Mouse (Mus musculus) duodenum, adult 2 months (tissue): ENCODE results near the gene Magea8. TPM values are rescaled to one million over a fixed set of nuclear protein-coding genes. Genes with fewer than 3 reads are reported as not detected.

Experiments used
- polyA plus RNA-seq: library from polyadenylated mRNA; depleted of rRNA; stranded (reverse); fragments of >200 nt; gene quantifications from 2 replicates; pipeline ENCODE4 v1.2.3, GENCODE M21; 2012; ENCODE audit warnings: low replicate concordance; rRNA removed

Gene Magea8
- polyA plus RNA-seq = not detected in 2 replicates

GRCm38 (mm10) chrX:154995750-154996149, at the start of gene Magea8:
Gene Magea8 (minus strand): TSS chrX:154995850.

DNA sequence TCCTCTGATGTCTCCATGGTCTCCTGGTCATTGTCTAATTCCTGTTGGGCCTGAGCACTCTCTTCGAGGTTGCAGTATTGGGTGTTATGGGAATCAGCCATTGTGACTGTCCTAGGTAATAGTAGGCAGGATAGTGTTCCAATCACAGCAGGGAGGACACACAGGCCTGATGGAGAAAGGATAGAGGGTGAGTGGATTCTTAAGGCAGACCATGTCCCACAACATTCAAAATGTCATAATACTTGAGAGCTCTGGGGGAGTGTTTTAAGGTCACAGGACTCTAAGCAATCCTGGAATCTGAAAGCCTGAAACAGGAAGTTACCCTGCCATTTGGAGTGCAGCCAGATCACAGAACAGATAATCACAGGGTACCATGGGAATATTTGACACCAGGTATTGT, 46.2 kb downstream of the Magea8 start, which contains the start of gene Magea3:
Magea3 (minus strand) TSS at position 101 of the 400 bp plus-strand sequence.

DNA sequence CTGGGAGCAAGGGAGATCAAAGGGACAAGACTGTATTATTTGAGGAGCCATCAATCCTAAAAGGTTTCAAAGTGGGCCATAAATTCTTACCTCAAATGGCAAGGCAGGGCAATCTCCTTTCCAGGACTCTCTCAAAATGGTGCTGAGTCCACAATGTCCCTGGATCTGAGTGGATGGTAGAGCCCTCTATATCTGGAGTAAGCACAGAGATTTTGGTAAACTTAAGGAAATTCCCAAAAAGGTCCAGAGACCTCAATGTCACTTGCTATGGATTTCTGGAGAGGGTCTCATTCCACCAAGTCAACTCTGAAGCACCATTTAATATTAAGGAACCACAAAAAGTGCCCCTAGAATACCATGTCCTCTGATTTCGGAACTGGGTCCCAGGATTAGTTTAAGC, 59.8 kb downstream of the Magea8 start, which contains the start of gene Magea6:
Magea6 (minus strand) TSS at position 101 of the 400 bp plus-strand sequence.

Other genes with a start within 250 kb of the Magea8 start
- gene Cldn34b1, start 105.6 kb downstream of the Magea8 start, polyA plus RNA-seq = not detected in 2 replicates
- not detected in 2 replicates for gene Magea6, start 59.9 kb downstream of the Magea8 start, polyA plus RNA-seq
- gene Magea3, start 46.3 kb downstream of the Magea8 start, polyA plus RNA-seq = not detected in 2 replicates
- gene Magea5, start 67.3 kb upstream of the Magea8 start, polyA plus RNA-seq = not detected in 2 replicates
- not detected in 2 replicates for gene Magea1, start 93.9 kb upstream of the Magea8 start, polyA plus RNA-seq
- gene Magea2, start 97.8 kb upstream of the Magea8 start, polyA plus RNA-seq = not detected in 2 replicates
- gene Cldn34b2, start 132.6 kb upstream of the Magea8 start, polyA plus RNA-seq = not detected in 2 replicates
- gene Sat1, start 220.6 kb upstream of the Magea8 start, polyA plus RNA-seq = 6.8 and 7.6 TPM in 2 replicates